Mouse (Mus musculus): ENCODE data around the gene Sestd1. TPM values are rescaled to one million over a fixed set of nuclear protein-coding genes. Genes with fewer than 3 reads are reported as not detected.
A peak's percentile ranks its signal among the peaks of the same experiment; 100 is the strongest.

Sestd1 gene
- polyA plus RNA-seq (2016; fragmentation: Nextera tagmentation; extraction: Ambion mirVana) = 8.2 and 9.9 TPM in 2 replicates

GRCm38 (mm10) chr2:77280512-77281409 is at the start of gene Sestd1:
TSS of gene Sestd1 (minus strand) at chr2:77280592.
- H3K36me3 ChIP-seq = no peaks in the 10 kb centered on the region
- DNase-seq (ENCODE audit: low spot score) = peak; percentile 85
- 6% methylated on average over 57 of the region's 73 CpGs for WGBS

GRCm38 (mm10) chr2:77327246-77327645 is 46.9 kb upstream of the Sestd1 start:
- Histone ChIP-seq H3K27ac (no peak overlapping the region), H3K36me3 (no peaks in the 10 kb centered on the region)
- WGBS = 62% methylated on average over 3 of the region's 3 CpGs

More at GRCm38 (mm10) chr2:77280512-77281409, at the start of gene Sestd1:
- Histone ChIP-seq H3K9me3 (no peaks in the 10 kb centered on the region), H3K4me3 (peak within 1 kb of the TSS; percentile 96), H3K27ac (peak within 1 kb of the TSS; percentile 93), H3K27me3 (ENCODE audit: insufficient read depth, poor library complexity, severe bottlenecking) (peaks cover 13% of the 10 kb centered on the region), H3K4me1 (peaks cover 18% of the 10 kb centered on the region)

GRCm38 (mm10) chr2:77323739-77324138 is 43.3 kb upstream of the Sestd1 start:
- Histone ChIP-seq H3K4me1 (peaks cover 9% of the 10 kb centered on the region; the same call in 1 of the 2 replicates), H3K27me3 (ENCODE audit: insufficient read depth, poor library complexity, severe bottlenecking) (no peaks in the 10 kb centered on the region), H3K27ac (no peak overlapping the region), H3K36me3 (no peaks in the 10 kb centered on the region), H3K4me3 (no peak overlapping the region), H3K9me3 (no peaks in the 10 kb centered on the region)
- WGBS = 31% methylated on average over 6 of the region's 6 CpGs
- no peak for DNase-seq (ENCODE audit: low spot score)

More at GRCm38 (mm10) chr2:77327246-77327645, 46.9 kb upstream of the Sestd1 start:
- no peak overlapping the region for H3K4me3 ChIP-seq
- DNase-seq (ENCODE audit: low spot score) = no peak
- no peaks in the 10 kb centered on the region for H3K27me3 ChIP-seq (ENCODE audit: insufficient read depth, poor library complexity, severe bottlenecking)
- H3K4me1 ChIP-seq = peaks cover 9% of the 10 kb centered on the region; the same call in 1 of the 2 replicates
- H3K9me3 ChIP-seq = no peaks in the 10 kb centered on the region

- Histone ChIP-seq H3K27ac (no peak overlapping the region), H3K9me3 (no peaks in the 10 kb centered on the region), H3K27me3 (ENCODE audit: insufficient read depth, poor library complexity, severe bottlenecking) (no peaks in the 10 kb centered on the region), H3K4me3 (no peak overlapping the region), H3K4me1 (peaks cover 12% of the 10 kb centered on the region; the same call in 1 of the 2 replicates), H3K36me3 (no peaks in the 10 kb centered on the region)
- 78% methylated on average over 9 of the region's 9 CpGs for WGBS
- DNase-seq (ENCODE audit: low spot score) = no peak
Observed at GRCm38 (mm10) chr2:77323156-77323555, 42.8 kb upstream of the Sestd1 start.

- H3K27me3 ChIP-seq (ENCODE audit: insufficient read depth, poor library complexity, severe bottlenecking) = no peaks in the 10 kb centered on the region
- H3K9me3 ChIP-seq = no peaks in the 10 kb centered on the region
- no peak overlapping the region for H3K4me3 ChIP-seq
- no peak for DNase-seq (ENCODE audit: low spot score)
- no peak overlapping the region for H3K27ac ChIP-seq
- no peaks in the 10 kb centered on the region for H3K36me3 ChIP-seq
- 86% methylated on average over 5 of the region's 5 CpGs for WGBS
- peaks cover 21% of the 10 kb centered on the region for H3K4me1 ChIP-seq
Observed at GRCm38 (mm10) chr2:77319196-77319595, 38.8 kb upstream of the Sestd1 start.

- Histone ChIP-seq H3K4me1 (peaks cover 24% of the 10 kb centered on the region), H3K27ac (peak overlapping the region; percentile 12; the same call in 1 of the 2 replicates)
- 40% methylated on average over 7 of the region's 7 CpGs for WGBS
Observed at GRCm38 (mm10) chr2:77316961-77317360, 36.6 kb upstream of the Sestd1 start.

GRCm38 (mm10) chr2:77313846-77314245 is 33.5 kb upstream of the Sestd1 start:
- H3K4me3 ChIP-seq = no peak overlapping the region

More at GRCm38 (mm10) chr2:77316961-77317360, 36.6 kb upstream of the Sestd1 start:
- DNase-seq (ENCODE audit: low spot score) = no peak
- Histone ChIP-seq H3K36me3 (no peaks in the 10 kb centered on the region), H3K4me3 (no peak overlapping the region), H3K27me3 (ENCODE audit: insufficient read depth, poor library complexity, severe bottlenecking) (no peaks in the 10 kb centered on the region), H3K9me3 (no peaks in the 10 kb centered on the region)

GRCm38 (mm10) chr2:77312616-77313015 is 32.2 kb upstream of the Sestd1 start:
- no peaks in the 10 kb centered on the region for H3K36me3 ChIP-seq
- peaks cover 30% of the 10 kb centered on the region for H3K4me1 ChIP-seq
- H3K27me3 ChIP-seq (ENCODE audit: insufficient read depth, poor library complexity, severe bottlenecking) = no peaks in the 10 kb centered on the region
- H3K27ac ChIP-seq = peak overlapping the region; percentile 64
- H3K4me3 ChIP-seq = peak overlapping the region; percentile 22; the same call in 1 of the 2 replicates
- no peaks in the 10 kb centered on the region for H3K9me3 ChIP-seq
- no peak for DNase-seq (ENCODE audit: low spot score)
- WGBS = 34% methylated on average over 9 of the region's 9 CpGs

More at GRCm38 (mm10) chr2:77313846-77314245, 33.5 kb upstream of the Sestd1 start:
- no peak for DNase-seq (ENCODE audit: low spot score)
- WGBS = 82% methylated on average over 10 of the region's 10 CpGs
- Histone ChIP-seq H3K9me3 (no peaks in the 10 kb centered on the region), H3K27me3 (ENCODE audit: insufficient read depth, poor library complexity, severe bottlenecking) (no peaks in the 10 kb centered on the region), H3K27ac (no peak overlapping the region), H3K36me3 (no peaks in the 10 kb centered on the region), H3K4me1 (peaks cover 24% of the 10 kb centered on the region)

- 55% methylated on average over 7 of the region's 7 CpGs for WGBS
- H3K27ac ChIP-seq = no peak overlapping the region
- no peak overlapping the region for H3K4me3 ChIP-seq
- H3K36me3 ChIP-seq = no peaks in the 10 kb centered on the region
- peaks cover 23% of the 10 kb centered on the region for H3K4me1 ChIP-seq
- no peaks in the 10 kb centered on the region for H3K9me3 ChIP-seq
- peak; percentile 81 for DNase-seq (ENCODE audit: low spot score)
- no peaks in the 10 kb centered on the region for H3K27me3 ChIP-seq (ENCODE audit: insufficient read depth, poor library complexity, severe bottlenecking)
Observed at GRCm38 (mm10) chr2:77309313-77309712, 28.9 kb upstream of the Sestd1 start.

GRCm38 (mm10) chr2:77304494-77304893 is 24.1 kb upstream of the Sestd1 start:
- Histone ChIP-seq H3K27me3 (ENCODE audit: insufficient read depth, poor library complexity, severe bottlenecking) (no peaks in the 10 kb centered on the region), H3K36me3 (no peaks in the 10 kb centered on the region), H3K4me3 (no peak overlapping the region), H3K27ac (no peak overlapping the region), H3K4me1 (peaks cover 11% of the 10 kb centered on the region), H3K9me3 (no peaks in the 10 kb centered on the region)
- no peak for DNase-seq (ENCODE audit: low spot score)
- 73% methylated on average over 3 of the region's 3 CpGs for WGBS

- H3K4me3 ChIP-seq = no peak overlapping the region
- H3K4me1 ChIP-seq = peaks cover 10% of the 10 kb centered on the region
- no peaks in the 10 kb centered on the region for H3K27me3 ChIP-seq (ENCODE audit: insufficient read depth, poor library complexity, severe bottlenecking)
- H3K27ac ChIP-seq = no peak overlapping the region
- WGBS = 60% methylated on average over 3 of the region's 3 CpGs
- H3K36me3 ChIP-seq = no peaks in the 10 kb centered on the region
- H3K9me3 ChIP-seq = no peaks in the 10 kb centered on the region
- DNase-seq (ENCODE audit: low spot score) = no peak
Observed at GRCm38 (mm10) chr2:77303716-77304115, 23.3 kb upstream of the Sestd1 start.

GRCm38 (mm10) chr2:77302655-77303348 is 22.4 kb upstream of the Sestd1 start:
- Histone ChIP-seq H3K4me1 (peaks cover 1% of the 10 kb centered on the region; the same call in 1 of the 2 replicates), H3K36me3 (no peaks in the 10 kb centered on the region), H3K27ac (no peak overlapping the region), H3K9me3 (no peaks in the 10 kb centered on the region), H3K27me3 (ENCODE audit: insufficient read depth, poor library complexity, severe bottlenecking) (no peaks in the 10 kb centered on the region), H3K4me3 (no peak overlapping the region)
- WGBS = 73% methylated on average over 6 of the region's 6 CpGs
- no peak for DNase-seq (ENCODE audit: low spot score)
